Mouse (Mus musculus) liver, postnatal 0 days (tissue): ENCODE data around the gene Rbms1.

Experiments
- CTCF ChIP-seq: sonication (generic); IDR thresholded peaks from 2 replicates; pipeline ENCODE4 v1.5.1; 2016; ENCODE audit warnings: antibody characterized with exemption, low read depth
- EP300 ChIP-seq: IDR thresholded peaks from 2 replicates; pipeline ENCODE4 v1.6.1; 2016; ENCODE audit warnings: antibody characterized with exemption, low read depth, mild to moderate bottlenecking

- TF ChIP-seq CTCF: no peak
- no peak for TF ChIP-seq EP300
Measured at GRCm38 (mm10) chr2:60847984-60848383, 115.0 kb downstream of the Rbms1 start.
